Mouse (Mus musculus) embryonic stem cell, embryonic (primary cell): Measurements from ENCODE around the gene Sycp1.

Source experiments
- CTCF ChIA-PET, 4 experiments: fragments of 300-600 bp in 2 of 4; fragments of 350-600 bp in 2 of 4; sonication (Branson Sonifier 250); formaldehyde crosslinking; loops; one replicate each; lab custom pipeline; 2022; ENCODE audit warnings: inconsistent platforms in 2 of 4; lab: Charles Lee
- POLR2A ChIA-PET, 4 experiments: fragments of 300-600 bp in 2 of 4; fragments of 350-600 bp in 2 of 4; sonication (Branson Sonifier 250); formaldehyde crosslinking; loops; one replicate each; lab custom pipeline; 2022; ENCODE audit warnings: antibody characterized with exemption in 4 of 4, inconsistent platforms in 1 of 4; lab: Charles Lee

Sycp1 gene

DNA sequence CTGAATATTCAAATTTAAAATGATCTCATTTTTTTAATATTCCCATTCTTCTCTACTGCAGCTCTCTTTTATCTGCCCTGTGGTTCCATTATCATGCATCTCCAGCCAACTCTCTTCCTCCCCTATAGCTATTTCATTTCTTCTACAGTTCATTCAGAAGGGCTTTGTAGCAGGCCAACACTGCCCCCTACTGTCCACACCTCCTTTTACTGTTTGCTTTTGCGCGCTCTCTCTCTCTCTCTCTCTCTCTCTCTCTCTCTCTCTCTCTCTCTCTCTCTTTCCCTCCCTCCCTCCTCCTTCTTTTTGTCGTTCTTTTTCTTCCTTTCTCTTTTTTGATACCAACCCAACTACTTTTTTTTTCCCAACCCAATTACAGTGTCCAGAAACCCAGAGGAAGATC is 132.0 kb downstream of the Sycp1 start:
- POLR2A ChIA-PET: interaction anchor here in 2 of 4 experiments (0.7 to 1.0 kb wide), 4 partner anchors 17 to 918 kb away, joined by 3 to 4 read pairs (median 3); no protein-coding TSS in a partner anchor
- CTCF ChIA-PET: interaction anchor here (0.6 to 1.1 kb wide), 58 partner anchors 8 to 1951 kb away, joined by 3 to 23 read pairs (median 4); no protein-coding TSS in a partner anchor

- ChIA-PET CTCF (interaction anchor here in 3 of 4 experiments (0.5 to 1.5 kb wide), 5 partner anchors 16 to 725 kb away, joined by 3 to 10 read pairs (median 5); no protein-coding TSS in a partner anchor), POLR2A (interaction anchor here in 1 of 4 experiments (1.3 kb wide), 1 partner anchor 16 kb away, joined by 3 read pairs; no protein-coding TSS in a partner anchor)
Measured at GRCm38 (mm10) chr3:102787369-102787768, 148.5 kb downstream of the Sycp1 start.

- POLR2A ChIA-PET: no interaction called here
- CTCF ChIA-PET: no interaction called here
Measured at GRCm38 (mm10) chr3:102782618-102783017, 153.3 kb downstream of the Sycp1 start, which contains the start of gene Tshb. Gene Tshb (minus strand): TSS chr3:102782718.

DNA sequence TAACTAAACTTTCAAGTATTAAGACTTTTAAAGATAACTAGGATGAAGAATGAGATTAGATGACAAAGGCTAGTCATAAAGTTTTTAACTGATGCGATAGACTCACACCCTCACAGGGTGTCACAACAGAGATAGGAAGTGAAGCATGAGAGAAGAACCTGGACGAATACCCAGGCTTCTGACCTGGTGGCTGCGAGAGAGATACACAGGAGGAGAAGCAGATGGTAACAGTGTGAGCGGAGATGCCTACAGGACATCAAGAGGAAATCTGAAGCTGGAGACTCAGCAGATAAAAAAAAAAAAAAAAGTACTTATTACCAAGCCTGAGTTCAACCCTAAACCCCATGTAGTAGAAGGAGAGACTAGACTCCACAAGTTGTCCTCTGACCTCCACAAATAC is 162.9 kb downstream of the Sycp1 start:
- POLR2A ChIA-PET: interaction anchor here in 1 of 4 experiments (0.6 kb wide), 1 partner anchor 1049 kb away, joined by 3 read pairs; no protein-coding TSS in a partner anchor
- CTCF ChIA-PET: no interaction called here
